Mouse (Mus musculus) liver, embryonic 13.5 days (tissue): Measurements from ENCODE around the gene Fam114a1. TPM values are rescaled to one million over a fixed set of nuclear protein-coding genes. Genes with fewer than 3 reads are reported as not detected.

Experiments
- ATAC-seq: fragments of 200-750 bp; cut with Nextera tagmentation; 2 replicates; pipeline ENCODE4 v1.8.0; 2017; ENCODE audit warnings: low read depth, mild to moderate bottlenecking, moderate number of reproducible peaks, moderate library complexity
- DNase-seq: peaks from one replicate; pipeline ENCODE4 v3.0.0; 2022
- H3K27ac ChIP-seq: fragments of 300-500 bp; sonication (generic); 2 replicates; pipeline ENCODE4 v1.5.1; 2015; ENCODE audit warnings: moderate library complexity, mild to moderate bottlenecking, inconsistent platforms
- H3K27me3 ChIP-seq: fragments of 300-500 bp; sonication (generic); 2 replicates; pipeline ENCODE4 v1.6.1; 2015; ENCODE audit warnings: mild to moderate bottlenecking, inconsistent platforms
- H3K36me3 ChIP-seq: fragments of 300-500 bp; sonication (generic); 2 replicates; pipeline ENCODE4 v1.6.1; 2015; ENCODE audit warnings: mild to moderate bottlenecking, inconsistent platforms
- H3K4me1 ChIP-seq: fragments of 300-500 bp; sonication (generic); replicated peaks from 2 replicates; pipeline ENCODE4 v1.6.1; 2015; ENCODE audit warnings: inconsistent platforms
- H3K4me2 ChIP-seq: fragments of 300-500 bp; sonication (generic); 2 replicates; pipeline ENCODE4 v1.6.1; 2015; ENCODE audit warnings: inconsistent platforms, mild to moderate bottlenecking, moderate library complexity
- H3K4me3 ChIP-seq: fragments of 300-500 bp; sonication (generic); replicated peaks from 2 replicates; pipeline ENCODE4 v1.5.1; 2015; ENCODE audit warnings: mild to moderate bottlenecking, inconsistent platforms
- H3K9ac ChIP-seq: fragments of 300-500 bp; sonication (generic); 2 replicates; pipeline ENCODE4 v1.6.1; 2015; ENCODE audit warnings: mild to moderate bottlenecking, inconsistent platforms
- H3K9me3 ChIP-seq: fragments of 300-500 bp; sonication (generic); replicated peaks from 2 replicates; pipeline ENCODE4 v1.6.1; 2016; ENCODE audit warnings: inconsistent platforms
- WGBS: fragments of 180-500 bp; shearing (Covaris S2); methylation state at CpG from one replicate; pipeline ENCODE4 v1.1.7; 2015; ENCODE audit not compliant: insufficient replicate concordance; 5-methylcytosine and 5-hydroxymethylcytosine counted together
- polyA plus RNA-seq: library from polyadenylated mRNA; unstranded; fragments of >200 nt; fragmentation: Nextera tagmentation; extraction: Ambion mirVana; gene quantifications from 2 replicates; pipeline ENCODE4 v1.2.1, GENCODE M21; 2015

Fam114a1 gene
- polyA plus RNA-seq, 1 experiment from 2014 or later: 12.3 TPM

GRCm38 (mm10) chr5:64968961-64969860, 660 bp upstream of the Fam114a1 start:
- H3K27ac ChIP-seq: peak overlapping the region; percentile 39; the same call in 1 of the 2 replicates
- peaks cover 16% of the 10 kb centered on the region for H3K27me3 ChIP-seq
- DNase-seq (peak; percentile 18), ATAC-seq (peak; percentile 59)
- WGBS: 6% methylated on average over 14 of the region's 14 CpGs
- H3K9me3 ChIP-seq: no peaks in the 10 kb centered on the region
- peak overlapping the region; percentile 69 for H3K9ac ChIP-seq
- H3K4me2 ChIP-seq: peak overlapping the region; percentile 77
- peak overlapping the region; percentile 65 for H3K4me3 ChIP-seq
- H3K4me1 ChIP-seq: peaks cover 10% of the 10 kb centered on the region; the same call in 1 of the 2 replicates
- H3K36me3 ChIP-seq: no peaks in the 10 kb centered on the region

GRCm38 (mm10) chr5:64975121-64975520, 5.2 kb downstream of the Fam114a1 start:
- H3K4me3 ChIP-seq: no peak overlapping the region
- no peaks in the 10 kb centered on the region for H3K36me3 ChIP-seq
- H3K27ac ChIP-seq: no peak overlapping the region
- no peaks in the 10 kb centered on the region for H3K9me3 ChIP-seq
- peaks cover 2% of the 10 kb centered on the region; the same call in 1 of the 2 replicates for H3K4me1 ChIP-seq
- no peak overlapping the region for H3K9ac ChIP-seq
- H3K27me3 ChIP-seq: peaks cover 8% of the 10 kb centered on the region
- 71% methylated on average over 5 of the region's 5 CpGs for WGBS
- DNase-seq: no peak
- no peak overlapping the region for H3K4me2 ChIP-seq
- no peak for ATAC-seq

GRCm38 (mm10) chr5:64977128-64977527, 7.3 kb downstream of the Fam114a1 start:
- Histone ChIP-seq H3K4me2 (no peak overlapping the region), H3K9me3 (no peaks in the 10 kb centered on the region), H3K4me3 (no peak overlapping the region), H3K27ac (no peak overlapping the region), H3K4me1 (no peaks in the 10 kb centered on the region), H3K27me3 (no peaks in the 10 kb centered on the region), H3K9ac (no peak overlapping the region), H3K36me3 (no peaks in the 10 kb centered on the region)
- 62% methylated on average over 8 of the region's 8 CpGs for WGBS
- ATAC-seq (no peak), DNase-seq (no peak)

GRCm38 (mm10) chr5:64985971-64986370, 16.1 kb downstream of the Fam114a1 start:
- no peak for DNase-seq
- Histone ChIP-seq H3K9me3 (no peaks in the 10 kb centered on the region), H3K4me1 (0 out of 2 replicates have a peak, but pooled peaks cover 3% of the 10 kb centered on the region), H3K4me2 (no peak overlapping the region), H3K36me3 (peaks cover 14% of the 10 kb centered on the region), H3K27ac (no peak overlapping the region), H3K27me3 (no peaks in the 10 kb centered on the region), H3K4me3 (no peak overlapping the region), H3K9ac (no peak overlapping the region)
- 41% methylated on average over 7 of the region's 7 CpGs for WGBS
- no peak for ATAC-seq

- no peaks in the 10 kb centered on the region for H3K9me3 ChIP-seq
- H3K27me3 ChIP-seq: no peaks in the 10 kb centered on the region
- H3K4me3 ChIP-seq: no peak overlapping the region
- no peak for ATAC-seq
- H3K4me1 ChIP-seq: 0 out of 2 replicates have a peak, but pooled peaks cover 3% of the 10 kb centered on the region
- H3K9ac ChIP-seq: no peak overlapping the region
- H3K4me2 ChIP-seq: no peak overlapping the region
- H3K36me3 ChIP-seq: peaks cover 11% of the 10 kb centered on the region
- WGBS: 66% methylated on average over 1 of the region's 1 CpGs
- no peak overlapping the region for H3K27ac ChIP-seq
- DNase-seq: no peak
Measured at GRCm38 (mm10) chr5:64989940-64990339, 20.1 kb downstream of the Fam114a1 start.

- peaks cover 11% of the 10 kb centered on the region; the same call in 1 of the 2 replicates for H3K36me3 ChIP-seq
- no peaks in the 10 kb centered on the region for H3K9me3 ChIP-seq
- no peak overlapping the region for H3K4me2 ChIP-seq
- no peak overlapping the region for H3K9ac ChIP-seq
- ATAC-seq: no peak
- H3K27ac ChIP-seq: no peak overlapping the region
- DNase-seq: no peak
- H3K27me3 ChIP-seq: no peaks in the 10 kb centered on the region
- 60% methylated on average over 8 of the region's 8 CpGs for WGBS
- no peaks in the 10 kb centered on the region for H3K4me1 ChIP-seq
- H3K4me3 ChIP-seq: no peak overlapping the region
Measured at GRCm38 (mm10) chr5:64992540-64992939, 22.7 kb downstream of the Fam114a1 start.

GRCm38 (mm10) chr5:64995408-64995807, 25.5 kb downstream of the Fam114a1 start:
- Histone ChIP-seq H3K4me1 (no peaks in the 10 kb centered on the region), H3K9ac (no peak overlapping the region), H3K4me2 (no peak overlapping the region), H3K36me3 (peaks cover 8% of the 10 kb centered on the region; the same call in 1 of the 2 replicates), H3K4me3 (no peak overlapping the region), H3K27me3 (no peaks in the 10 kb centered on the region), H3K9me3 (no peaks in the 10 kb centered on the region), H3K27ac (no peak overlapping the region)
- ATAC-seq: no peak
- no peak for DNase-seq
- 78% methylated on average over 2 of the region's 2 CpGs for WGBS

- Histone ChIP-seq H3K27me3 (no peaks in the 10 kb centered on the region), H3K4me1 (no peaks in the 10 kb centered on the region), H3K36me3 (peaks cover 3% of the 10 kb centered on the region; the same call in 1 of the 2 replicates), H3K9me3 (no peaks in the 10 kb centered on the region), H3K4me3 (no peak overlapping the region), H3K9ac (no peak overlapping the region), H3K4me2 (no peak overlapping the region), H3K27ac (no peak overlapping the region)
- DNase-seq (no peak), ATAC-seq (no peak)
- WGBS: 57% methylated on average over 10 of the region's 10 CpGs
Measured at GRCm38 (mm10) chr5:65002940-65003824, 33.3 kb downstream of the Fam114a1 start.

- Histone ChIP-seq H3K36me3 (peaks cover 6% of the 10 kb centered on the region; the same call in 1 of the 2 replicates), H3K27ac (no peak overlapping the region), H3K27me3 (no peaks in the 10 kb centered on the region), H3K9me3 (no peaks in the 10 kb centered on the region), H3K4me1 (no peaks in the 10 kb centered on the region), H3K4me2 (no peak overlapping the region), H3K4me3 (no peak overlapping the region), H3K9ac (no peak overlapping the region)
- DNase-seq (no peak), ATAC-seq (no peak)
- WGBS: 62% methylated on average over 7 of the region's 7 CpGs
Measured at GRCm38 (mm10) chr5:65003946-65004535, 34.2 kb downstream of the Fam114a1 start.

GRCm38 (mm10) chr5:65005251-65005650, 35.4 kb downstream of the Fam114a1 start:
- ATAC-seq (no peak), DNase-seq (no peak)
- Histone ChIP-seq H3K4me2 (no peak overlapping the region), H3K4me3 (no peak overlapping the region), H3K27ac (no peak overlapping the region), H3K4me1 (no peaks in the 10 kb centered on the region), H3K27me3 (no peaks in the 10 kb centered on the region), H3K9me3 (peaks cover 3% of the 10 kb centered on the region; the same call in 1 of the 2 replicates), H3K9ac (no peak overlapping the region), H3K36me3 (peaks cover 16% of the 10 kb centered on the region)
- WGBS: 65% methylated on average over 4 of the region's 4 CpGs
